In the genomic region with DNA sequence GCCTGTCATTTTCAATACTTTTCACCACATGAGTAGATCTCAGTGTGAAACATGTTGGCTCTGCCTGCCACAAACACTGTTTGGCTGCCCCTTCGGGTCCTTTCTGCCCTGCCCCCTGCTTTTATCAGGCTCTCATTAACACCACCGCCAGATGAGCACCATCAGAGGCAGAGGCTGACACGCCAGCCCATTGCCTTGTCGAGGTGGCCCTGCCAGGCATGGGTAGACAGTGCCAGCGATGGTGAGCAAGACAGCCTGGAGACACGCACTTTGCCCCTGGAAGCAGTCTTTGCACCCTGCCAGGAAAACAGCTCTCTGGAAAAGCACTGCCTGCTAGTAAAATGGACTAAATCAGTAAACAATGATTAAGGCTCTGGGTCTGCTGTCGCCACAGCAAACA, we compare ENCODE assay signal across 8 mouse cellular contexts.
DNase-seq lines count a peak whose midpoint lies in the region; ATAC-seq and TF ChIP-seq lines count a peak whose summit lies in the region.

No protein-coding gene starts in this region.

- peak overlapping the region; percentile 15; the same call in 1 of the 2 replicates for H3K4me2 ChIP-seq in midbrain, postnatal 0 days (ENCODE audit: low read depth, low read length, poor library complexity, severe bottlenecking)

- H3K9me3 ChIP-seq in midbrain, postnatal 0 days (ENCODE audit: low read length) = no peaks in the 10 kb centered on the region

- H3K4me1 ChIP-seq in midbrain, postnatal 0 days (ENCODE audit: insufficient read depth, low read length) = no peaks in the 10 kb centered on the region

- H3K27me3 ChIP-seq in midbrain, postnatal 0 days (ENCODE audit: insufficient read depth, low read length) = no peaks in the 10 kb centered on the region

- 17% methylated on average over 7 of the region's 7 CpGs for WGBS in midbrain, postnatal 0 days

- no peak overlapping the region for H3K4me3 ChIP-seq in midbrain, postnatal 0 days (ENCODE audit: low read depth, low read length)

- no peaks in the 10 kb centered on the region for H3K36me3 ChIP-seq in midbrain, postnatal 0 days (ENCODE audit: insufficient read depth, low read length)

- DNase-seq in ovary, postnatal 36 days (ENCODE audit: low spot score) = peak; percentile 13
- DNase-seq in ovary, adult 18-20 months (ENCODE audit: low spot score) = no peak
- peak; percentile 5 for DNase-seq in heart, postnatal 4 days
- DNase-seq in kidney, postnatal 36 days = peak; percentile 82 to 85
- DNase-seq in midbrain, postnatal 0 days (ENCODE audit: low spot score) = peak; percentile 56
- DNase-seq in testis, postnatal 14 days (ENCODE audit: low spot score) = no peak
- no peak for DNase-seq in left cerebral cortex, adult 18-20 months (ENCODE audit: low spot score in 2 of 2)
- DNase-seq in layer of hippocampus, adult 8-10 months (ENCODE audit: low spot score in 2 of 2) = no peak

- no peak overlapping the region for H3K27ac ChIP-seq in midbrain, postnatal 0 days (ENCODE audit: low read depth, low read length)

- 0 out of 2 replicates have a peak, but pooled peaks have one; percentile 3 for TF ChIP-seq CTCF in midbrain, postnatal 0 days (IDR thresholded peaks at IDR 0.05)

- no peak overlapping the region for H3K9ac ChIP-seq in midbrain, postnatal 0 days (replicated peaks; ENCODE audit: low read length, poor library complexity, severe bottlenecking)

- peak; percentile 20; the same call in 1 of the 2 replicates for ATAC-seq in midbrain, postnatal 0 days (ENCODE audit: low FRiP score)

Comparison
In these comparisons a context has a peak if more than half of its experiments do, and no peak if none do; other contexts are left out.
1. DNase-seq: peak in ovary, postnatal 36 days (single experiment), heart, postnatal 4 days (single experiment), kidney, postnatal 36 days (2 of 2) and midbrain, postnatal 0 days (single experiment); none in ovary, adult 18-20 months (single experiment), testis, postnatal 14 days (single experiment), left cerebral cortex, adult 18-20 months (0 of 2) and layer of hippocampus, adult 8-10 months (0 of 2).